11 mouse cellular contexts compared by ENCODE assay signal in genomic region chr10:93123310-93123709, GRCm38 (mm10). TPM values are rescaled to one million over a fixed set of nuclear protein-coding genes. Genes with fewer than 3 reads are reported as not detected.
A peak's percentile ranks its signal among the peaks of the same experiment; 100 is the strongest.
DNase-seq lines count a peak whose midpoint lies in the region; ATAC-seq and TF ChIP-seq lines count a peak whose summit lies in the region.
"Had no signal": no experiment of that assay in that cellular context is flagged by ENCODE, and none has a peak within 500 bp of the region (broad histone marks: within the 10 kb centered on the region; RNA-seq: fewer than 3 reads in every experiment).

No protein-coding gene starts in this region.

- TF ChIP-seq POLR2A in thymus, adult 2 months (IDR thresholded peaks at IDR 0.05; ENCODE audit: control insufficient read depth, extremely low read depth, insufficient read depth, low read length, poor library complexity) = no peak

- peak overlapping the region; percentile 39; the same call in 1 of the 2 replicates for H3K27ac ChIP-seq in kidney, embryonic 14.5 days (ENCODE audit: low read depth, low read length)
- H3K27ac ChIP-seq in thymus, adult 2 months (ENCODE audit: control insufficient read depth, insufficient read depth, low read length) = peak overlapping the region; percentile 93
- H3K27ac ChIP-seq: limb, embryonic 13.5 days had no signal

- no peaks in the 10 kb centered on the region for H3K27me3 ChIP-seq in kidney, embryonic 14.5 days (ENCODE audit: control insufficient read depth, insufficient read depth, low read length)
- H3K27me3 ChIP-seq in thymus, adult 2 months (ENCODE audit: control insufficient read depth, insufficient read depth, low read length) = no peaks in the 10 kb centered on the region
- H3K27me3 ChIP-seq: limb, embryonic 13.5 days had no signal

- TF ChIP-seq CTCF in thymus, adult 2 months (IDR thresholded peaks at IDR 0.05; ENCODE audit: borderline replicate concordance, control insufficient read depth, extremely low read depth, insufficient read depth, low read length, poor library complexity) = no peak

- H3K36me3 ChIP-seq in kidney, embryonic 14.5 days (ENCODE audit: control insufficient read depth, insufficient read depth, low read length) = no peaks in the 10 kb centered on the region
- no peaks in the 10 kb centered on the region for H3K36me3 ChIP-seq in thymus, adult 2 months (ENCODE audit: control insufficient read depth, insufficient read depth, low read length)
- H3K36me3 ChIP-seq: limb, embryonic 13.5 days had no signal

- no peak for DNase-seq in kidney, postnatal 4 days
- DNase-seq in thymus, adult 2 months = no peak
- no peak for DNase-seq in thymus, postnatal 10 days (ENCODE audit: low spot score in 2 of 2)
- peak; percentile 63 for DNase-seq in induced T-regulatory cell, adult 2 months (ENCODE audit: low read depth)
- no peak for DNase-seq in urinary bladder, postnatal 14 days (ENCODE audit: low spot score)
- no peak for DNase-seq in ovary, postnatal 14 days (ENCODE audit: low spot score)
- DNase-seq: adrenal gland, postnatal 25 days; cerebellum, postnatal 14 days; right cerebral cortex, postnatal 25 days had no signal

- no peak overlapping the region for H3K4me2 ChIP-seq in kidney, embryonic 14.5 days (replicated peaks; ENCODE audit: low read depth, low read length)

- H3K9me3 ChIP-seq in kidney, embryonic 14.5 days (ENCODE audit: control insufficient read depth, low read length) = 0 out of 2 replicates have a peak, but pooled peaks cover 3% of the 10 kb centered on the region

- WGBS in kidney, embryonic 14.5 days = 89% methylated on average over 4 of the region's 4 CpGs
- 42% methylated on average over 4 of the region's 4 CpGs for WGBS in thymus, adult 2 months

- ATAC-seq in kidney, embryonic 14.5 days (ENCODE audit: low FRiP score, low TSS enrichment) = no peak

- no peaks in the 10 kb centered on the region for H3K4me1 ChIP-seq in kidney, embryonic 14.5 days (ENCODE audit: control insufficient read depth, insufficient read depth, low read length)
- H3K4me1 ChIP-seq in thymus, adult 2 months (replicated peaks; ENCODE audit: control insufficient read depth, insufficient read depth, low read length) = peaks cover 16% of the 10 kb centered on the region

- no peak overlapping the region for H3K4me3 ChIP-seq in kidney, embryonic 14.5 days (ENCODE audit: low read length)
- no peak overlapping the region for H3K4me3 ChIP-seq in thymus, adult 2 months (ENCODE audit: control insufficient read depth, insufficient read depth, low read length)
- H3K4me3 ChIP-seq: limb, embryonic 13.5 days had no signal

- H3K9ac ChIP-seq in kidney, embryonic 14.5 days (ENCODE audit: low read depth, low read length) = no peak overlapping the region
- H3K9ac ChIP-seq: limb, embryonic 13.5 days had no signal

RNA-seq across cellular contexts. Expression of gene Cdk17, which starts 37.4 kb away (rescaled TPM):
- 17.0 and 24.8 TPM in 2 replicates for polyA plus RNA-seq in kidney, embryonic 14.5 days (2014; fragmentation: Nextera tagmentation; extraction: Ambion mirVana)
- 79.2 and 79.5 TPM in 2 replicates for polyA plus RNA-seq in thymus, adult 2 months (2012; rRNA removed)

RNA-seq across cellular contexts. Expression of gene Cfap54, which starts 41.9 kb away (rescaled TPM):
- polyA plus RNA-seq in kidney, embryonic 14.5 days (2014; fragmentation: Nextera tagmentation; extraction: Ambion mirVana) = 0.33 and 0.49 TPM in 2 replicates
- 0.44 and 0.79 TPM in 2 replicates for polyA plus RNA-seq in thymus, adult 2 months (2012; rRNA removed)
